Mouse (Mus musculus): ENCODE measurements around the gene Dffa.

DNA sequence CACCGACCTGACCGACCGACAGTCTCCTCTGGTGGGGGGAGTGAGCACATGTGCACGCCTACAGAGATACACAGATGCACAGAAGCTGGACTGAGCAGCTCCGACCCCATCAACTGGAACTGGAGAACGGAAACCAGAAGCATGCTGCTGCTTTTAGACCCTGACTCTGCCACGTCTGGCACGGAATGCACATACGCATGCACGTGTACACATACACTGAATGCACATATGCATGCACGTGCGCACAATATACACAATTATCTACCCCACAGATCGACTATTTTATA is 42.6 kb upstream of the Dffa start:
- TF ChIP-seq CTCF (IDR thresholded peaks at IDR 0.05; ENCODE audit: low read depth, low read length) (no peak), GATA2 (IDR thresholded peaks at IDR 0.05; ENCODE audit: borderline replicate concordance, low read depth, low read length) (no peak)

All from G1E (cell line).